Mouse (Mus musculus) embryonic facial prominence, embryonic 13.5 days (tissue): ENCODE results near the gene Itpripl2. TPM values are rescaled to one million over a fixed set of nuclear protein-coding genes. Genes with fewer than 3 reads are reported as not detected.

Experiments used
- ATAC-seq: fragments of 200-750 bp; cut with Nextera tagmentation; 2 replicates; pipeline ENCODE4 v1.8.0; 2017; ENCODE audit warnings: low read depth; ENCODE audit not compliant: insufficient number of reproducible peaks, insufficient read depth, low FRiP score, low TSS enrichment
- H3K27ac ChIP-seq: fragments of 300-500 bp; sonication (generic); 2 replicates; pipeline ENCODE4 v1.5.1; 2015; ENCODE audit warnings: moderate library complexity, mild to moderate bottlenecking, inconsistent platforms
- H3K27me3 ChIP-seq: fragments of 300-500 bp; sonication (generic); 2 replicates; pipeline ENCODE4 v1.6.1; 2015; ENCODE audit warnings: mild to moderate bottlenecking, inconsistent platforms
- H3K36me3 ChIP-seq: fragments of 300-500 bp; sonication (generic); 2 replicates; pipeline ENCODE4 v1.6.1; 2015; ENCODE audit warnings: mild to moderate bottlenecking, inconsistent platforms
- H3K4me1 ChIP-seq: fragments of 300-500 bp; sonication (generic); 2 replicates; pipeline ENCODE4 v1.6.1; 2015; ENCODE audit warnings: inconsistent platforms
- H3K4me2 ChIP-seq: fragments of 300-500 bp; sonication (generic); 2 replicates; pipeline ENCODE4 v1.6.1; 2015; ENCODE audit warnings: moderate library complexity, mild to moderate bottlenecking, inconsistent platforms
- H3K4me3 ChIP-seq: fragments of 300-500 bp; sonication (generic); 2 replicates; pipeline ENCODE4 v1.5.1; 2015; ENCODE audit warnings: mild to moderate bottlenecking, inconsistent platforms
- H3K9ac ChIP-seq: fragments of 300-500 bp; sonication (generic); 2 replicates; pipeline ENCODE4 v1.6.1; 2015; ENCODE audit warnings: mild to moderate bottlenecking, inconsistent platforms
- H3K9me3 ChIP-seq: fragments of 300-500 bp; sonication (generic); 2 replicates; pipeline ENCODE4 v1.6.1; 2016; ENCODE audit warnings: inconsistent platforms
- WGBS: fragments of 180-500 bp; shearing (Covaris S2); methylation state at CpG from one replicate; pipeline ENCODE4 v1.1.7; 2015; ENCODE audit warnings: mixed read lengths; 5-methylcytosine and 5-hydroxymethylcytosine counted together
- polyA plus RNA-seq: library from polyadenylated mRNA; unstranded; fragments of >200 nt; fragmentation: Nextera tagmentation; extraction: Ambion mirVana; gene quantifications from 2 replicates; pipeline ENCODE4 v1.2.1, GENCODE M21; 2015

The Itpripl2 gene
- 5.9 and 6.6 TPM in 2 replicates for polyA plus RNA-seq

DNA sequence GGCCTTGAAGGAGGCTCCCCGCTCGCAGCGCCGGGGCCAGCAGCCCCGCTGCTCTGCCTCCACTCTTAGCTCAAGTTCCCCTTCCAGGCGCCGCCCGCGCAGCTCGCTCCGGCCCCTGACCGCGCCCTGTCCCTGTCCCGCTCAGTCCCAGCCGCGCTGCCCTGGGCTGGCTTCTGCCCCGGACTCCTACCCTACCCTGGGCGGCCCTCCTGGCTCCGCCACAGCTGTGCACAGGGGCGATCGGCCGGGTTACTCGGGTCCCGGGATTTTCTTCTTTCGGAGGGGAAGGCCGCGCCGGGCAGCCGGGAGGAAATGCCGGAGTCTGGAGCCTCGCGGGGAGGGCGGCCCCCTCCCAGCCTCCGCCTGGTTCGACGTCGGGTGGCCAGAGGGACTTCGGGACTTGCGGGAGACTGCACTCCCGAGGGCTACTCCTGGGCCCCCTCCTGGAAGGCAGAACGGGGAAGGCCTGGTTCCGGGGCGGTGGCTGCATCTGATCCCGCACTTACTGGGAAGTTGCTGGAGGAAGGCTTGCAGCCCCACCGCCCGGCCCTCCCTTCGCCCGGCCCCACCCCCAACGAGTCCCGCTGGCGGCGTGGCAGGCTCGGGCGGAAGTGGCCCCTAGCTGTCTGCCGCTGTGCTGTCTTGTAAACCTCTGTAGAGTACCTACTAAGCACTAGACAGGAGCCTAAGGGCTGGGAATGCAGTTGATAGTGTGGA, at the start of gene Itpripl2:
Itpripl2 (minus strand) TSS at position 545 of the 717 bp plus-strand sequence.
- peak within 1 kb of the TSS; percentile 84 for H3K27ac ChIP-seq
- H3K27me3 ChIP-seq = peaks cover 24% of the 10 kb centered on the region
- peak within 1 kb of the TSS; percentile 94 for H3K9ac ChIP-seq

DNA sequence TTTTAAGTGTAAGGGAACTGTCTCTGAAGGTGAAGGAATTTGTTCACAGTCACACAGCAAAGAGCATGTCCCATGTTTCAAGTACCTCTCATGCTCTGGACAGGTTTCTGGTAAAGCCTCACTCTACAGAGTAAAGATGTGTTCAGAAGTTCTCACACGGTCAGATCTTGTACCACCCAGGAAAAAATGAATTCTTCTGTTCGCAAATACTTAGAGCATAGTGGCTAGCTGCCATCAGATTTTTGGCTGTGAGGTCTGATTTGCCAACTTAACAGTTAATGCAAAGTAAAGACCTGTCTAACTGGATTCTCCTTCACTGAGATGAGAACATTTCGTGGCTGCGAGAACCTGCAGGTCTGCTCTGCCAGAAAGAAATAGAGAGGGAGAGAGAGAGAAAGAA, 43.3 kb upstream of the Itpripl2 start:
- Histone ChIP-seq H3K9me3 (no peaks in the 10 kb centered on the region), H3K36me3 (no peaks in the 10 kb centered on the region), H3K9ac (no peak overlapping the region), H3K27ac (no peak overlapping the region), H3K27me3 (no peaks in the 10 kb centered on the region), H3K4me2 (no peak overlapping the region), H3K4me3 (no peak overlapping the region), H3K4me1 (no peaks in the 10 kb centered on the region)
- WGBS = 79% methylated on average over 4 of the region's 4 CpGs
- ATAC-seq = no peak

More for the DNA sequence above, at the start of gene Itpripl2:
- Histone ChIP-seq H3K9me3 (no peaks in the 10 kb centered on the region), H3K36me3 (peaks cover 7% of the 10 kb centered on the region), H3K4me2 (peak within 1 kb of the TSS; percentile 88), H3K4me3 (peak within 1 kb of the TSS; percentile 82), H3K4me1 (peaks cover 34% of the 10 kb centered on the region)
- ATAC-seq = peak; percentile 75
- WGBS = under 1% methylated on average over 55 of the region's 55 CpGs

DNA sequence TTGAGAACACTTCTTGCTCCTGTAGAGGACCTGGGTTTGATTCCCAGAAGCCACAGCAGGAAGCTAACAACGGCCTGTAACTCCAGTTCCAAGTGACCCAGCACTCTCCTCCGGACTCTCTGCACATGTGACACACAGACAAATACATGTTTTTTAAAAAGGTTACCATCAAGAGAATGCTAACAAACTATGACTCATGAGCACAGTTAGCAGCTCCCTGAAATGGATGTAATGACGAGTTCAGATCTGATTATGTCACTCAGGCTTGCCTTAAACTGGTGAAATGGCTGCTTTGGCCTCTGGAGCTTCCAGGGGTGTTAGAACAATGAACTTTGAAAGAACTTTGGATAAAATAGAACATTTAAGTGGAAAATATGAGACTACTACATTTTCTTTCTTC, 42.6 kb upstream of the Itpripl2 start:
- Histone ChIP-seq H3K9me3 (no peaks in the 10 kb centered on the region), H3K4me3 (no peak overlapping the region), H3K4me2 (no peak overlapping the region), H3K36me3 (peaks cover 1% of the 10 kb centered on the region; the same call in 1 of the 2 replicates), H3K9ac (no peak overlapping the region), H3K4me1 (no peaks in the 10 kb centered on the region), H3K27ac (no peak overlapping the region), H3K27me3 (no peaks in the 10 kb centered on the region)
- 80% methylated on average over 3 of the region's 3 CpGs for WGBS
- no peak for ATAC-seq

DNA sequence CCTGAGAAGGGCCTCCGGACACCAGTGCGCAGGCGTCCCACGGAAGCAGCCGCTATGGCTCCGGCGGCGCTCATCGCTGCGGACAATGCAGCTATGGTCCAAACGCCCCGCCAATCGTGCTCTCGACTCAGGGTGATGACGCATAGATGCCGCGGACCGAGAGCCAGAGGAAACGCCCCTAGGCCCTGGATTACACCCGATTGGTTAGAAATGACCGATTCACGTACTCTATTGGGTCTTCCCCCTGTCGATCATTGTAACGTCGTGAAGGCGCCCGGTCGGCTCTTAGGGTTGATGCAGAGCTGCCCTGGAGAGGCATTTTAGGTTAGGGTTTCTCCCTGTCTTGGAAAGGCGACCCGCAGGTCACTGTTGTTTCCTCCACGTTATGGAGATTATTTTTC, 41.4 kb upstream of the Itpripl2 start, which contains the start of gene Coq7:
Coq7 (minus strand) TSS at position 179 of the 401 bp plus-strand sequence.
- H3K9me3 ChIP-seq = no peaks in the 10 kb centered on the region

DNA sequence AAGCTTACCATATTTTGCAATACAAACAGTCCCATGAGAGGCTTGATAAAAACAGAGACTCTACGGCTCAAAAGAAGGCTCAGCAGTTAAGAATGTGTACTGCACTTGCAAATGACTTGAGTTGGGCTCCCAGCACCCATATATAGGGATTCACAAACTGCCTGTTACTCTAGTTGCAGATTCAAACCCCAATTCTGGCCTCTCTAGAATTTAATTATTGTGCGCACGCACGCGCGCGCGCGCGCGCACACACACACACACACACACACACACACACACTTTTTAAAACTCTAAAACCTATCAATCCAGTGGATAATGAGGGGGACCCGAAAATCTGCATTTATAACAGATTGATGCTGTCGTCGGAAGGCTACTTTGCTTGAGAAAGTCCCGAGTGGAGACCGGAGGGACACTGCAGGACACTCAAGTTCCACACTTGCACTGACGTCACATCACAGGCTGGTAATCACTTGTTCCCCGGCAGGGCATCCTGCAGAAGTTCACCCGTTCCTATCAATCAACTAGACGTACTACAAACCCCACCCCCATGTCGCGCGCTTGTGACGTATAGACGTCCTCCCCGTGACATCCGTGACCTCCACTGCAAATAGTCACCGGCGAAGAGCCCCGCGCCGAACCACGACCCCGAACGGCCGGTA, 40.9 kb upstream of the Itpripl2 start:
- peak overlapping the region; percentile 87 for H3K9ac ChIP-seq
- H3K27me3 ChIP-seq = no peaks in the 10 kb centered on the region
- peak overlapping the region; percentile 94 for H3K27ac ChIP-seq
- H3K4me3 ChIP-seq = peak overlapping the region; percentile 79
- no peaks in the 10 kb centered on the region for H3K4me1 ChIP-seq
- H3K4me2 ChIP-seq = peak overlapping the region; percentile 73
- under 1% methylated on average over 36 of the region's 36 CpGs for WGBS
- no peaks in the 10 kb centered on the region for H3K9me3 ChIP-seq
- peaks cover 9% of the 10 kb centered on the region; the same call in 1 of the 2 replicates for H3K36me3 ChIP-seq
- peak; percentile 90 for ATAC-seq

More for the DNA sequence above, 41.4 kb upstream of the Itpripl2 start, which contains the start of gene Coq7:
- Histone ChIP-seq H3K4me2 (peak within 1 kb of the TSS; percentile 73), H3K27me3 (no peaks in the 10 kb centered on the region), H3K4me1 (no peaks in the 10 kb centered on the region), H3K27ac (peak within 1 kb of the TSS; percentile 94), H3K36me3 (peaks cover 6% of the 10 kb centered on the region; the same call in 1 of the 2 replicates), H3K9ac (peak within 1 kb of the TSS; percentile 87), H3K4me3 (peak within 1 kb of the TSS; percentile 79)
- under 1% methylated on average over 31 of the region's 31 CpGs for WGBS
- peak; percentile 99 for ATAC-seq

DNA sequence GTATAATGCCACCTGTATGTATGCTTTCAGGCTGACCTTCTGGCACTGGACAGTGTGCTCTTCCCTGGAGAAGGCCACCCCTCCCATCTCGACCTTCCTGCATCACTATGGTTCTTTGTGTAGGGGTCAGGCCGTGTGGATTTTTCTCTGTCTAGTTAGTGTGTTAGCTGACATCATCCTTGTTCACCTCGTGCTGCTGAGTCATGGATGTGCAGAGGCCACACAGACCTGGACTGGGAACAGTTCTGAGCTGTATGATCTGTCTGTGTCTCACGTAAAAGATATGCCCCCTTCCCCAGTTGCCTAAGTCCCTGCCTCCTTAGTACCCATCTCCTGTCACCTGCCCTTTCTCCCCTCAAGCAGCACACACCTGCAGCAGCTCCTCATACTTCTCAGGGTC, 35.2 kb upstream of the Itpripl2 start:
- 82% methylated on average over 4 of the region's 4 CpGs for WGBS

DNA sequence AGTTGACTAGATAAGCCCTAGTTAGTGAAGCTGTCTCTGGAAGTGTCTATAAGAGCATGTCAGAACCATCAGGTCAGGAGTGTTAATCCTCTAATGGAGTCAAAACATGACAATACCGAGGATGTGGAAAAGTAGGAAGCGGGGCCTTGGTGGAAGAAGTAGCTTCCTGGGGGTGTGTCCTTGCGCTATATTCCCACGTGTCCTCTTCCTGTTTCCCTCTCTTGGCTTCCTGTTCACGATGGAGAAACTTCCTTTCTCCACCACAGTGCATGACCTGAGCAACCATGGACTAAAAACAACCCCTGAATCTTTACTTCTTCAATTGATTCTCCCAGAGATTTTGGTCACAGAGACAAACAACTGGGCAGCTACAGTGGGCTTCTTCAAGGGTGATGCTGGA, 30.3 kb upstream of the Itpripl2 start:
- Histone ChIP-seq H3K4me2 (no peak overlapping the region), H3K27me3 (no peaks in the 10 kb centered on the region), H3K9me3 (no peaks in the 10 kb centered on the region), H3K36me3 (peaks cover 26% of the 10 kb centered on the region), H3K4me1 (peaks cover 4% of the 10 kb centered on the region), H3K27ac (no peak overlapping the region), H3K9ac (no peak overlapping the region), H3K4me3 (no peak overlapping the region)
- WGBS = 82% methylated on average over 5 of the region's 5 CpGs
- no peak for ATAC-seq

More for the DNA sequence above, 35.2 kb upstream of the Itpripl2 start:
- no peak for ATAC-seq
- H3K36me3 ChIP-seq = peaks cover 40% of the 10 kb centered on the region
- H3K4me1 ChIP-seq = no peaks in the 10 kb centered on the region
- no peaks in the 10 kb centered on the region for H3K9me3 ChIP-seq
- no peak overlapping the region for H3K9ac ChIP-seq
- no peaks in the 10 kb centered on the region for H3K27me3 ChIP-seq
- no peak overlapping the region for H3K4me3 ChIP-seq
- H3K4me2 ChIP-seq = no peak overlapping the region
- H3K27ac ChIP-seq = no peak overlapping the region

DNA sequence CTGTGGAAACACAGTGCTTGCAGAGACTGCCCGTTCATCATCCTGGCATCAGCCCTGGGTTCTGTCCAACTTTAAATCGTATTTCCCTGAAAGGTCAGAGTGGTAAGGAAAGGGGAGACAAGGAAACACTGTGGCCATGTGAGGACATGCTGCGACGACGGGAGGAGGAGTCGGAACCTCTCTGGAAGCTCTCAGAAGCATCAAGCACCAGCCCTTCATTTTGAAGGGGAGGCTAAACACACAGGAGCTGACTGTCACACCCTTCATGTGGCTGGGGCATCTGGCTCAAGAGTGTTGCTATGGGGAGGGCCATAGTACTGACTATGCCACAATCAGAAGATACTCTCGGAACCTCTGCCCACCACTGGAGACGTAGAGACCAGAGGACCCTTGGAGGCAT, 27.9 kb upstream of the Itpripl2 start:
- Histone ChIP-seq H3K27me3 (no peaks in the 10 kb centered on the region), H3K4me1 (peaks cover 4% of the 10 kb centered on the region), H3K9ac (no peak overlapping the region), H3K9me3 (no peaks in the 10 kb centered on the region), H3K4me2 (no peak overlapping the region), H3K4me3 (no peak overlapping the region), H3K36me3 (peaks cover 6% of the 10 kb centered on the region), H3K27ac (no peak overlapping the region)
- no peak for ATAC-seq
- WGBS = 83% methylated on average over 8 of the region's 8 CpGs

DNA sequence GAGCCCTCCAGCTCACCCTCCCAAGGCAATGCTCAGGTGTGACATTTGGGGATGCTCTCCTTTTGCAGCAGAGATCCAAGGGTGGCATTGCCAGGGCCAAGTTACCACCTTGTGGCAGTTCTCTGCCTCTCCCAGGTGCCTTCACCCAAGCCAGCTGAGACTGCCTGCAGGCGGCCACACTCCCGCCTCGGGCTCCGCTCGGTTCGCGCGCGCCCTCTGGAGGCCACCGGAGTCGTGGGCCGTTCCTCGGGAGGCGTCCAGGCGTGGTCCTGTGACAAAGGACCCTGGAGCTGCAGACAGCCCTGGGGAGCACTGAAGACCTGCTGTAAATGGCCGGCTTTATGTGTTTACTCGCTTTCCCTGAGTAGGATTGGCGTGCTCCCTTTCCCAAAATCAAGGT, 26.9 kb upstream of the Itpripl2 start:
- Histone ChIP-seq H3K4me2 (no peak overlapping the region), H3K27ac (no peak overlapping the region), H3K9me3 (no peaks in the 10 kb centered on the region), H3K27me3 (no peaks in the 10 kb centered on the region), H3K36me3 (peaks cover 6% of the 10 kb centered on the region; the same call in 1 of the 2 replicates), H3K9ac (no peak overlapping the region), H3K4me1 (peaks cover 4% of the 10 kb centered on the region), H3K4me3 (no peak overlapping the region)
- ATAC-seq = no peak
- WGBS = 2% methylated on average over 18 of the region's 18 CpGs

DNA sequence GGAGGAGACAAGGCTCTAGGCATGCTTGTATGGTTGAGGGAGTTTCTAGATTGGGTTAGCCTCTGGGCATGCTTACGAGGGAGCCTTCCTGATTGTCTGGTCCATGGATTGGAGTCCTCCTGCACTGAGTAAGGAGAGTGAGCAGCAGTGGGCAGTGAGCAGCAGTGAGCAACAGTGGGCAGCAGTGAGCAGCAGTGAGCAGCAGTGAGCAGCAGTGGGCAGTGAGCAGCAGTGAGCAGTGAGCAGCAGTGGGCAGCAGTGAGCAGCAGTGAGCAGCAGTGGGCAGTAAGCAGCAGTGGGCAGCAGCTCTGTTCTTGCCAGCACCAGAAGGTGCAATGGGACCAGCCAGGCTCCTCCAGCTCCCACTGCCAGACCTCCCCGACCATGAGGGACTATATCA, 26.0 kb upstream of the Itpripl2 start:
- peaks cover 4% of the 10 kb centered on the region; the same call in 1 of the 2 replicates for H3K36me3 ChIP-seq
- no peak overlapping the region for H3K27ac ChIP-seq
- no peak overlapping the region for H3K4me3 ChIP-seq
- 58% methylated on average over 2 of the region's 2 CpGs for WGBS
- no peak overlapping the region for H3K9ac ChIP-seq
- no peak for ATAC-seq
- H3K9me3 ChIP-seq = no peaks in the 10 kb centered on the region
- H3K27me3 ChIP-seq = no peaks in the 10 kb centered on the region
- peaks cover 4% of the 10 kb centered on the region for H3K4me1 ChIP-seq
- no peak overlapping the region for H3K4me2 ChIP-seq

DNA sequence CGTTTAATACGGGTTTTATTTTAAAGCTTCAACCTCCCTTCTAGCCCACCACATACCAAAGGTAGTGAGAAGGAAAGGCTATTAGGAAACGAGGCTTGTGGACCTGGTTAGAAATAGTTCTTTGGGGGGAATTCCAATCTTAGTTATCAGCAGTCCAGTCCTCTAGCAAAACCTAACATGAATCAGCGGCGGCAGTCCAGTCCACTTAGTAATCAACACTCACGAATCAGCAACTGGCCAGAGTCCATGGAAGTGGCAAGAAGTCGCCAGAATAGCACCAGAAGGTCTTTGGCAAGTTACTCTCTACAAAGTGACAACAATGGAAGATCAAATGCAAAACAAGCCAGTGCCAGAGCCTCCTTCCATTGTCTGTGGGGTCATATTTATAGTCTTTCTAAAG, 16.8 kb upstream of the Itpripl2 start:
- Histone ChIP-seq H3K4me1 (peaks cover 4% of the 10 kb centered on the region; the same call in 1 of the 2 replicates), H3K4me2 (no peak overlapping the region), H3K4me3 (no peak overlapping the region), H3K27ac (no peak overlapping the region), H3K36me3 (no peaks in the 10 kb centered on the region), H3K27me3 (no peaks in the 10 kb centered on the region), H3K9ac (no peak overlapping the region), H3K9me3 (no peaks in the 10 kb centered on the region)
- no peak for ATAC-seq
- WGBS = 77% methylated on average over 7 of the region's 7 CpGs

DNA sequence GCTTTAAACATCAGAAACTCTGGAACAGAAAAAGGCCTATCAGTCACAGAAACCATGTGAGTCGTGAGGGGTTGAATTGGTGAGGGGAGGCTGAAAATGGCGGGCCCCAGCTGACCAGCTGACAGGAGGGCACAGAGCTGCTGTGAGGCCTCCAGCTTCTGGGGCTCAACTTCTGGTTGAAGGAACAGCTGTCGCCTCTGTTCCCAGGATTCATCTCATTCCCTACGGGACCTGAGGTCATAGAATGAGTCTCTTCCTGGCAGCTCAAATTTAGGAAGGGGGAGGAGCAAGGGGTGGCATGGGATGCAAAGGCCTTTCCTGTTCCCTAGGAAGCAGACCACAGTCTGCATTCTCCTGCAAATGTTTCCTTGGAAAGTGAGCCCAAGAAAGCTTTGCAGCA, 12.1 kb upstream of the Itpripl2 start:
- H3K4me2 ChIP-seq = no peak overlapping the region
- no peaks in the 10 kb centered on the region for H3K27me3 ChIP-seq
- peaks cover 4% of the 10 kb centered on the region; the same call in 1 of the 2 replicates for H3K4me1 ChIP-seq
- H3K27ac ChIP-seq = no peak overlapping the region
- WGBS = 47% methylated on average over 4 of the region's 4 CpGs
- no peak overlapping the region for H3K9ac ChIP-seq
- no peaks in the 10 kb centered on the region for H3K36me3 ChIP-seq
- no peak overlapping the region for H3K4me3 ChIP-seq
- ATAC-seq = no peak
- H3K9me3 ChIP-seq = no peaks in the 10 kb centered on the region
